Mouse (Mus musculus) brown adipose tissue, adult 24 weeks (tissue): Measurements from ENCODE around the gene Rpl18a. TPM values are rescaled to one million over a fixed set of nuclear protein-coding genes. Genes with fewer than 3 reads are reported as not detected.

ENCODE experiments used
- H3K27ac ChIP-seq: fragments of 200-500 bp; replicated peaks from 2 replicates; pipeline ENCODE4 v1.5.1; 2012; ENCODE audit warnings: low read depth, mild to moderate bottlenecking, low read length
- H3K4me1 ChIP-seq: fragments of 200-500 bp; 2 replicates; pipeline ENCODE4 v1.6.1; 2012; ENCODE audit warnings: low read length, mixed read lengths; ENCODE audit not compliant: control insufficient read depth, insufficient read depth, insufficient read length
- H3K4me3 ChIP-seq: fragments of 200-500 bp; 2 replicates; pipeline ENCODE4 v1.5.1; 2012; ENCODE audit warnings: low read depth, mild to moderate bottlenecking, low read length, moderate library complexity; ENCODE audit not compliant: insufficient read depth
- polyA plus RNA-seq: library from polyadenylated mRNA; stranded (reverse); fragments of >200 nt; gene quantifications from 2 replicates; pipeline ENCODE4 v1.2.4, GENCODE M21; 2012; ENCODE audit not compliant: missing spikeins, insufficient read depth, insufficient read length

Gene Rpl18a
- polyA plus RNA-seq, 1 experiment = 822 TPM

DNA sequence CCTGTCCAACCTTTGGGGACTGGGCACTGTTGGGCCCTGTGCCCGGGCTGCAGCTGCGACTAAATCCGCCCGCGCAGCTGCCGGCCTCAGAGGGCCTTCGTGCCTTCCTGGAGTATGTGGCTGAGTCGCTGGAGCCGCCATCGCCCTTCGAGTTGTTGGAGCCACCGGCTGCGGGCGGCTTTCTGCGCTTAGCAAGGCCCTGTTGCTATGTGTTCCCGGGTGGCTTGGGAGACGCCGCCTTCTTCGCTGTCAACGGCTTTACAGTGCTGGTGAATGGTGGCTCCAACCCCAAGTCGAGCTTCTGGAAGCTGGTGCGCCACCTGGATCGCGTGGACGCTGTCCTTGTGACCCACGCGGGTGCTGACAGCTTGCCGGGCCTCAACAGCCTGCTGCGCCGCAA is 15.7 kb upstream of the Rpl18a start:
- no peak overlapping the region for H3K27ac ChIP-seq
- H3K4me3 ChIP-seq = no peak overlapping the region
- H3K4me1 ChIP-seq = peaks cover 4% of the 10 kb centered on the region; the same call in 1 of the 2 replicates

- Histone ChIP-seq H3K4me1 (peaks cover 6% of the 10 kb centered on the region; the same call in 1 of the 2 replicates), H3K4me3 (no peak overlapping the region), H3K27ac (no peak overlapping the region)
These were observed 14.4 kb upstream of the Rpl18a start for GRCm38 (mm10) chr8:70911596-70911995.

- Histone ChIP-seq H3K4me3 (no peak overlapping the region), H3K27ac (no peak overlapping the region), H3K4me1 (peaks cover 21% of the 10 kb centered on the region)
These were observed 10.3 kb upstream of the Rpl18a start for GRCm38 (mm10) chr8:70907518-70907917.

- Histone ChIP-seq H3K27ac (peak within 1 kb of the TSS; percentile 65), H3K4me1 (peaks cover 21% of the 10 kb centered on the region), H3K4me3 (peak within 1 kb of the TSS; percentile 79)
These were observed 8.9 kb upstream of the Rpl18a start, which contains the start of gene Map1s for GRCm38 (mm10) chr8:70905831-70906736. TSS of gene Map1s (plus strand) at chr8:70905932.

- peak overlapping the region; percentile 65 for H3K27ac ChIP-seq
- H3K4me1 ChIP-seq = peaks cover 17% of the 10 kb centered on the region
- peak overlapping the region; percentile 79 for H3K4me3 ChIP-seq
These were observed 8.2 kb upstream of the Rpl18a start for GRCm38 (mm10) chr8:70905463-70905830.

DNA sequence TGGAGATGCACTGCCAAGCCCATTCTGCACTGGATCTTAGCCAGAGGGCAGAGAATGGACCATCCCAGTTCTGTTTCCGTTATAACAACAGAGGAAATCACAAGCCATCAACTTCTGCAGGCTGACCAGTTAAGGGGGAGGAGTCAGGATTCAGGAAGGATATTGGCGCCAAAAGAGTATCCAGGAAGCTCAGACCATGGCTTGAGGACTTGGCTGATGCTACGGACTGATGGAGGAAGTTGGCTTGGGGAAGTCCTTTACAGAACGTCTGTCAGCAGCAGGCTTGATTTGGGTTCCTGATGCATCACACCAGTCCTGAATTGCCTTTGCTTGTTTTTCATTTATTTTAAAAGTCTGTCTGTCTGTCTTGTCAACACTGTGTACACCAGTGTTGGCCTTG is 7.3 kb upstream of the Rpl18a start:
- no peak overlapping the region for H3K4me3 ChIP-seq
- peak overlapping the region; percentile 65 for H3K27ac ChIP-seq

DNA sequence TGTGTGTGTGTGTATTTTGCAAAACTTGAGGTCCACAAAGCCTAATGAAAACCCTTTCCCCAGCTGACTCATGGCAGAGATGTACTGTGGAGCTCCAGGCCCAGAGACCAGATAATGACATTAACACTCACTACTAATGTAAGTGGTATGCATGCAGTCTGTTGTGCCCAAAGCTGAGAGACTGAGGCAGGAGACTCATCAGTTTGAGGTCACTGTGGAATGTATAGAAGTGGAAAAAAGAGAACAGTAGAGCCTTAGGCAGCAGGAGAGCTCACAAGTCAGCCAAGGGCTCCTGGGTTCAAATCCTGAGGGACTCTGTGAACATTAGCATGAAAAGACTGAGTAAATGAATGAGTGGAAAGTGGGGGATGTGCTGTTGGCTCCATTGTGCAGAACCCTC is 6.4 kb upstream of the Rpl18a start:
- Histone ChIP-seq H3K27ac (no peak overlapping the region), H3K4me1 (peaks cover 17% of the 10 kb centered on the region), H3K4me3 (no peak overlapping the region)

More for the DNA sequence above, 7.3 kb upstream of the Rpl18a start:
- peaks cover 17% of the 10 kb centered on the region for H3K4me1 ChIP-seq

- Histone ChIP-seq H3K4me3 (no peak overlapping the region), H3K4me1 (peaks cover 17% of the 10 kb centered on the region), H3K27ac (no peak overlapping the region)
These were observed 5.9 kb upstream of the Rpl18a start for GRCm38 (mm10) chr8:70903112-70903511.

DNA sequence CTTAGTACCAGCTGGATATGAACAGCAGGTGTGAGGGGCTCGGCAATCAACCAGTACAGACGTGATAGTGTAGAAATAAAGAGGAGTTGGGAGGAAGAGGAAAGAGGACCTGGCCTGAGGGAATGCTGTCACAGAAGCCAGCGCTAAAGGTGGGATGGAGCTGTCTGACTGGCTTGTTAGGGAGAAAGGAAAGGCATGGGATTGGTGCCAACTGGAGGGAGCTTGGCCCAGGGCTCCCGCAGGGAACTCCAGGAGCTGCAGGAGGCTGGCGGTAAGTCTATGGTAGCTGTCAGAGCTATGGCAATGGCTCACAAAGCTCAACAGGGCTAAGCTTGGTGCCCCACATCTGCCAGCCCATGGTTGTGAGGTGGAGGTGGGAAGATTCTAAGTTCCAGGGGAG is 5.0 kb upstream of the Rpl18a start:
- Histone ChIP-seq H3K4me3 (no peak overlapping the region), H3K4me1 (peaks cover 17% of the 10 kb centered on the region), H3K27ac (no peak overlapping the region)

- H3K4me1 ChIP-seq = peaks cover 18% of the 10 kb centered on the region
- H3K4me3 ChIP-seq = no peak overlapping the region
- no peak overlapping the region for H3K27ac ChIP-seq
These were observed 3.7 kb upstream of the Rpl18a start for GRCm38 (mm10) chr8:70900872-70901387.

DNA sequence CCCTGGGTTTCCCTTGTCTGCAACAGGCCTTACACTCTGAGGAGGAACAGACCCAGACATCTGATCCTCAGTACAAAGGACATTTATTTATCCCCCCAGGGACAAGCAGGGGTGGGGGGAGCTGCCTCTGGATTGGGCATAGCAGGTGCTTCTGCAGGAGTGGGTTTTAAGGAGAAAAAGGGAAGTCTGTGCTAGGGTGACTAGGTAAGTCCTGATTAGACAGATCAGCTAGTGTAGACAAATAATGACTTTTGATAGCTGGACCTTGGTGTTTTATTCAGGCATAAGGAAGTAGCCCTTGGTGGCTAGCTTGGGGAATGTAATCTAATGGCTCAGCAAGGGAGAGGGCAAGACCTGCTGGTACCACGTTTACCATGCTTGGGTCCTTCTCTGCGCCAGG is 2.0 kb upstream of the Rpl18a start:
- Histone ChIP-seq H3K27ac (no peak overlapping the region), H3K4me3 (no peak overlapping the region), H3K4me1 (peaks cover 12% of the 10 kb centered on the region)

- Histone ChIP-seq H3K27ac (no peak overlapping the region), H3K4me3 (no peak overlapping the region), H3K4me1 (peaks cover 7% of the 10 kb centered on the region)
These were observed 1.5 kb upstream of the Rpl18a start for GRCm38 (mm10) chr8:70898661-70899198.

DNA sequence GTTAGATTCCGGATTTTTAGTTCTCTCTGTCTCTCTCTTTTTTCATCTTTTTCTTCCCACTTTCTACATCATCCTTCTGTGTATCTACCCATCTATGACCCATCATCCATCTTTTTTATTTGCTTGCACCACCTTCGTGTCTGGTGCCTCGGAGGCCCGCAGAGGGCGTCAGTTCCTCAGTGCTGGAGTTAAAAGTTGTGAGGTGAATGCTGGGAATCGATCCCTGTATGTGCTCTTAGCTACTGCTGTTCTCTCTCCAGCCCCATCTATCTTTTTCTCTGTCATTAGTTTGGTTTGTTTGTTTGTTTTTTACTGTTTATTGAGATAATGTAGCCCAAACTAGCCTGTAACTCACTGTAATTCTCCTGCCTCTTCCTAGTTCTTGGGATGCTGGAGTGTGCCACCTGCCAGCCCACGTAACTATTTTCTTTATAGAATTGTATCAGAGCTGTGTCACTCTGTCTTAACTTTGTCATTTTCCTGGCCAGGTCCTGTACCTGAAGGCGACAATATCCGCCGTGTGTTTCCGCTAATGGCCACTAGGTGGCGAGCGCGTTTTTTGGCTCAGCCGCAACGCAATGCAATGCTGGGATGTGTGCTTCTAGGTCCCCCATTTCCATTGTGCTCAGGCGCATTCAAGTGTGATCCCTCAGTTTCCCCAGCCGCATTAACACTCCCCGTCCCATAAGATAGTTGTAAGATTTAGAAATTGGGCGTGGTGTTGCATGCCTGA is 635 bp upstream of the Rpl18a start:
- Histone ChIP-seq H3K4me1 (peaks cover 3% of the 10 kb centered on the region; the same call in 1 of the 2 replicates), H3K27ac (peak overlapping the region; percentile 82), H3K4me3 (peak overlapping the region; percentile 71)

DNA sequence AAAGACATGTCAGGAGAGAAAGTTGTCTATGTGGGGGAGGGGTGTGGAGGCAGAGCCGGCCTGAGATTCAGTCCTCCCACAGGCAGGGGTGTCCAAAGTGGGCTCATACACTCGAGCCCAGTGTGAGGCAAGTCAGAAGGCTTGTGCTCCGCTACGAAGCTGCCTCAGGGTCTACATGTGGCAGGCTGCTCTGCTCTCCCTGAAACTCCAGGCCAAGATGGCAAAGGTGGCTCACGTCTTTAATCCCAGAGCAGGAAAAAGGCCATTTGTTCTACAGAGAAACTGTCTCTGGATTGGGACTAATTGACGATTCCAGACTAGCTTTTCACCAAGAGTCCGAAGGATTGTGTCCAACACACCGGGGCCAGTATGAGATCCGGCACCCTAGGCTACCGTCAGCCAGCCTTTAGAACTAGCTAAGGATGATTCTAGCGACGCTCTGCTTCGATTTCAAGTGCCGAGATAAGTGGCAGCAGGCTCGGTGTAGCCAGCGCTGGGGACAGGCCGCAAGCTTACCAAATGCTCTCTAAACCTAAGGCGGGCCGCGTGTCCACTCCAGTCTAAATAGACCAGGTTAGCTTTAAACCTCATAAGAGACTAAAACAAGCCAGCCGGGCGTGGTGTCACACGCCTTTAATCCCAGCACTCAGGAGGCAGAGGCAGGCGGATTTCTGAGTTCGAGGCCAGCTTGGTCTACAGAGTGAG is 744 bp downstream of the Rpl18a start:
- Histone ChIP-seq H3K27ac (peak overlapping the region; percentile 74), H3K4me3 (peak overlapping the region; percentile 74)

More for the DNA sequence above, 744 bp downstream of the Rpl18a start:
- H3K4me1 ChIP-seq = peaks cover 3% of the 10 kb centered on the region; the same call in 1 of the 2 replicates
